Mouse (Mus musculus): ENCODE measurements at regions not wholly inside any gene's neighbourhood (a gene's known extent, or its start where the extent isn't known, plus 50 kb on each side); places are given as distances from the start of the nearest gene placed in this dataset.
A peak's percentile ranks its signal among the peaks of the same experiment; 100 is the strongest.

- no peak for DNase-seq (ENCODE audit: inconsistent age in 2 of 2, low spot score in 1 of 2)
These were observed 64.5 kb upstream of the Vps8 start for GRCm38 (mm10) chr16:21358313-21358920.

GRCm38 (mm10) chr16:21359459-21359858 is 63.5 kb upstream of the Vps8 start:
- DNase-seq (ENCODE audit: inconsistent age in 2 of 2, low spot score in 1 of 2) = no peak

- peak in 1 of 2 experiments; percentile 56 for DNase-seq (ENCODE audit: inconsistent age in 2 of 2, low spot score in 1 of 2)
These were observed 61.5 kb upstream of the Vps8 start for GRCm38 (mm10) chr16:21361406-21361805.

GRCm38 (mm10) chr16:21362663-21363367 is 60.1 kb upstream of the Vps8 start:
- no peak for DNase-seq (ENCODE audit: inconsistent age in 2 of 2, low spot score in 1 of 2)

GRCm38 (mm10) chr16:21364885-21365284 is 58.0 kb upstream of the Vps8 start:
- no peak for DNase-seq (ENCODE audit: inconsistent age in 2 of 2, low spot score in 1 of 2)

- DNase-seq (ENCODE audit: inconsistent age in 2 of 2, low spot score in 1 of 2) = peak in 1 of 2 experiments; percentile 36
These were observed 55.5 kb upstream of the Vps8 start for GRCm38 (mm10) chr16:21367449-21367848.

- no peak for DNase-seq (ENCODE audit: inconsistent age in 2 of 2, low spot score in 1 of 2)
These were observed 54.1 kb upstream of the Vps8 start for GRCm38 (mm10) chr16:21368821-21369220.

GRCm38 (mm10) chr16:21369569-21370512 is 53.1 kb upstream of the Vps8 start:
- DNase-seq (ENCODE audit: inconsistent age in 2 of 2, low spot score in 1 of 2) = no peak

All from adrenal gland, adult (tissue).